Mouse (Mus musculus): ENCODE measurements around the gene Zfp870. TPM values are rescaled to one million over a fixed set of nuclear protein-coding genes. Genes with fewer than 3 reads are reported as not detected.
A peak's percentile ranks its signal among the peaks of the same experiment; 100 is the strongest.
"Not testable (repeated sequence)": the region's sequence is repeated elsewhere in the genome, so short reads cannot be mapped to it uniquely, and the experiment has no call there.

Gene Zfp870
- polyA plus RNA-seq, 1 experiment from 2014 or later, result 2.7 TPM

GRCm38 (mm10) chr17:32890852-32891238 lies 597 bp downstream of the Zfp870 start:
- H3K36me3 ChIP-seq (ENCODE audit: inconsistent target), result no peaks in the 10 kb centered on the region
- WGBS (ENCODE audit: missing documents), result 5% methylated on average over 11 of the region's 11 CpGs
- peak overlapping the region; percentile 38; the same call in 1 of the 2 replicates for H3K27ac ChIP-seq
- peak overlapping the region; percentile 91 for H3K4me3 ChIP-seq (ENCODE audit: inconsistent target)
- peaks cover 21% of the 10 kb centered on the region; the same call in 1 of the 2 replicates for H3K79me2 ChIP-seq (ENCODE audit: inconsistent target)

- H3K27ac ChIP-seq, result no peak overlapping the region
- H3K79me2 ChIP-seq (ENCODE audit: inconsistent target), result peaks cover 21% of the 10 kb centered on the region; the same call in 1 of the 2 replicates
- WGBS (ENCODE audit: missing documents), result 95% methylated on average over 6 of the region's 6 CpGs
- H3K4me3 ChIP-seq (ENCODE audit: inconsistent target), result no peak overlapping the region
- H3K36me3 ChIP-seq (ENCODE audit: inconsistent target), result peaks cover 6% of the 10 kb centered on the region; the same call in 1 of the 2 replicates
These were observed 1.8 kb downstream of the Zfp870 start for GRCm38 (mm10) chr17:32889611-32890010.

GRCm38 (mm10) chr17:32880320-32881218 lies 10.9 kb downstream of the Zfp870 start:
- Histone ChIP-seq H3K4me3 (ENCODE audit: inconsistent target) (no peak overlapping the region), H3K79me2 (ENCODE audit: inconsistent target) (no peaks in the 10 kb centered on the region), H3K36me3 (ENCODE audit: inconsistent target) (peaks cover 24% of the 10 kb centered on the region; the same call in 1 of the 2 replicates), H3K27ac (no peak overlapping the region)
- 95% methylated on average over 14 of the region's 14 CpGs for WGBS (ENCODE audit: missing documents)

- H3K27ac ChIP-seq, result no peak overlapping the region
- whole genome bisulfite sequencing (ENCODE audit: missing documents), result 98% methylated on average over 11 of the region's 11 CpGs
- no peaks in the 10 kb centered on the region for H3K79me2 ChIP-seq (ENCODE audit: inconsistent target)
- H3K4me3 ChIP-seq (ENCODE audit: inconsistent target), result no peak overlapping the region
- H3K36me3 ChIP-seq (ENCODE audit: inconsistent target), result peaks cover 9% of the 10 kb centered on the region; the same call in 1 of the 2 replicates
These were observed 12.7 kb downstream of the Zfp870 start for GRCm38 (mm10) chr17:32878773-32879172.

GRCm38 (mm10) chr17:32877471-32878171 lies 13.8 kb downstream of the Zfp870 start:
- 26% methylated on average over 22 of the region's 22 CpGs for WGBS (ENCODE audit: missing documents)
- Histone ChIP-seq H3K36me3 (ENCODE audit: inconsistent target) (no peaks in the 10 kb centered on the region), H3K79me2 (ENCODE audit: inconsistent target) (no peaks in the 10 kb centered on the region), H3K27ac (no peak overlapping the region), H3K4me3 (ENCODE audit: inconsistent target) (no peak overlapping the region)

GRCm38 (mm10) chr17:32872696-32873095 lies 18.7 kb downstream of the Zfp870 start:
- H3K4me3 ChIP-seq (ENCODE audit: inconsistent target), result no peak overlapping the region
- 73% methylated on average over 5 of the region's 5 CpGs for WGBS (ENCODE audit: missing documents)
- H3K27ac ChIP-seq, result no peak overlapping the region
- no peaks in the 10 kb centered on the region for H3K36me3 ChIP-seq (ENCODE audit: inconsistent target)
- H3K79me2 ChIP-seq (ENCODE audit: inconsistent target), result no peaks in the 10 kb centered on the region

DNA sequence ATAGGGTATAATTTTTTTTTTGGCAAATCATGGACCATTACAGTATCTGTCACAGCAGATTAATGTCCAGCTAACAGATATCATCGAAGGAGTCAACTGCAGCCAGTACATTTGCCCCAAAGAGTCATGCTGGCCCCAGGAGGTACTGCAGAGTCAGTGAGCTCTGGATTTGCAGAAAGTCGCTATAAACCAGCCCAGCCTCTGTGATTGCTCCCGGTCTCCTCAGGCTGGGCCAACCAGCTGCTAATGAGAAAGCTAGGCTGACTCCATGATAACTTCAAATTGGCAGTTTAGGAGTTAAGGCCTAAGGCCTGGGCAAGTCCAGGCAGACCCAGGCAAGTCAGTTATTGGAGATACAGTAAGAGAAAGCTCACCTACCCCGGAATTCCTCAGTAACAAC lies 19.4 kb downstream of the Zfp870 start:
- Histone ChIP-seq H3K79me2 (ENCODE audit: inconsistent target) (no peaks in the 10 kb centered on the region), H3K36me3 (ENCODE audit: inconsistent target) (no peaks in the 10 kb centered on the region), H3K27ac (no peak overlapping the region), H3K4me3 (ENCODE audit: inconsistent target) (no peak overlapping the region)
- WGBS (ENCODE audit: missing documents), result 91% methylated on average over 4 of the region's 4 CpGs

- Histone ChIP-seq H3K27ac (no peak overlapping the region), H3K4me3 (ENCODE audit: inconsistent target) (no peak overlapping the region), H3K36me3 (ENCODE audit: inconsistent target) (no peaks in the 10 kb centered on the region), H3K79me2 (ENCODE audit: inconsistent target) (no peaks in the 10 kb centered on the region)
- WGBS (ENCODE audit: missing documents), result 100% methylated on average over 1 of the region's 1 CpGs
These were observed 20.0 kb downstream of the Zfp870 start for GRCm38 (mm10) chr17:32871483-32871882.

GRCm38 (mm10) chr17:32867266-32867665 lies 24.2 kb downstream of the Zfp870 start:
- not testable (repeated sequence) for H3K79me2 ChIP-seq (ENCODE audit: inconsistent target); H3K27ac ChIP-seq; H3K4me3 ChIP-seq (ENCODE audit: inconsistent target); H3K36me3 ChIP-seq (ENCODE audit: inconsistent target)
- 36% methylated on average over 2 of the region's 7 CpGs for WGBS (ENCODE audit: missing documents)

DNA sequence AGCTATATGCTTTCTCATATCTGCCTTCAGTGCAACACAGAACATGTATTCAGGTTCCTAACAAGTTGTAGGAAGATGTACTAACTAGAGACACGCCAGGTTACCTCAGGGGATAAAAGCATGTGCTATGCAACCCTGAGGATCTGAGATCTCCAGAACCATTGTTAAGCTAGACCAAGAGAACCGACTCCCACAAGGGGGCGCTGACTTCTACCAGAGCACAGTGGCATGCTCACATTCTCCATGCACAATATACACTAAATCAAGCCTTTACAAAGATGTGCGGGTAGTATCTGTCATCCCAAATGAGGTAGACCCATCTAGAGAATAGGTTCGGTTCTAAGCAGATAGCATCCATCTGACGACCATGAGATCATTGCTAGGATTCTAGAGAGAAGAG lies 34.7 kb downstream of the Zfp870 start:
- H3K79me2 ChIP-seq (ENCODE audit: inconsistent target); H3K27ac ChIP-seq; H3K4me3 ChIP-seq (ENCODE audit: inconsistent target); H3K36me3 ChIP-seq (ENCODE audit: inconsistent target): not testable (repeated sequence)
- no CpG with 5 or more reads among the region's 6 CpGs for WGBS (ENCODE audit: missing documents)

DNA sequence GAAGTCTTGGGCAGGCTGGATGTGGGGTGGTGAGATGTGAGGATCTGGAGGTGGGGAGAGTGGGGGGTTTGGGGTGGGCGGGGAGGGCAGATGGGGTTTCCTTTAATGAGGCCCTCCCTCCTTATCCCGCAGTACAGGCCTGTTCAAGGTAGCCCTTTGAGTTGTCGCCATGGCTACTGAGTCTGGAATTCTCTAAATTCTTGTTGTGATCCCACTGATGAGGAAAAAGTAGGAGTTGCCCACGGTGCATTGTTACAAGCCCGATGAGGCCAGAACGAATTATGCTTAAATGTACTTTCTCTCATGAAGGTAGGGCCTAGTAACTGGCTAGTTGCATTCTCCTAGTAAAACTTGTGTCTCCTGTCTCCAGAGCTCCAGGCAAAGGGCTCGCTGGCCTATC lies 39.9 kb downstream of the Zfp870 start:
- Histone ChIP-seq H3K36me3 (ENCODE audit: inconsistent target) (no peaks in the 10 kb centered on the region), H3K4me3 (ENCODE audit: inconsistent target) (no peak overlapping the region), H3K27ac (no peak overlapping the region), H3K79me2 (ENCODE audit: inconsistent target) (no peaks in the 10 kb centered on the region)
- 86% methylated on average over 7 of the region's 7 CpGs for WGBS (ENCODE audit: missing documents)

- H3K79me2 ChIP-seq (ENCODE audit: inconsistent target), result no peaks in the 10 kb centered on the region
- H3K27ac ChIP-seq, result no peak overlapping the region
- 91% methylated on average over 2 of the region's 2 CpGs for WGBS (ENCODE audit: missing documents)
- no peaks in the 10 kb centered on the region for H3K36me3 ChIP-seq (ENCODE audit: inconsistent target)
- H3K4me3 ChIP-seq (ENCODE audit: inconsistent target), result no peak overlapping the region
These were observed 50.1 kb downstream of the Zfp870 start for GRCm38 (mm10) chr17:32841388-32841787.

DNA sequence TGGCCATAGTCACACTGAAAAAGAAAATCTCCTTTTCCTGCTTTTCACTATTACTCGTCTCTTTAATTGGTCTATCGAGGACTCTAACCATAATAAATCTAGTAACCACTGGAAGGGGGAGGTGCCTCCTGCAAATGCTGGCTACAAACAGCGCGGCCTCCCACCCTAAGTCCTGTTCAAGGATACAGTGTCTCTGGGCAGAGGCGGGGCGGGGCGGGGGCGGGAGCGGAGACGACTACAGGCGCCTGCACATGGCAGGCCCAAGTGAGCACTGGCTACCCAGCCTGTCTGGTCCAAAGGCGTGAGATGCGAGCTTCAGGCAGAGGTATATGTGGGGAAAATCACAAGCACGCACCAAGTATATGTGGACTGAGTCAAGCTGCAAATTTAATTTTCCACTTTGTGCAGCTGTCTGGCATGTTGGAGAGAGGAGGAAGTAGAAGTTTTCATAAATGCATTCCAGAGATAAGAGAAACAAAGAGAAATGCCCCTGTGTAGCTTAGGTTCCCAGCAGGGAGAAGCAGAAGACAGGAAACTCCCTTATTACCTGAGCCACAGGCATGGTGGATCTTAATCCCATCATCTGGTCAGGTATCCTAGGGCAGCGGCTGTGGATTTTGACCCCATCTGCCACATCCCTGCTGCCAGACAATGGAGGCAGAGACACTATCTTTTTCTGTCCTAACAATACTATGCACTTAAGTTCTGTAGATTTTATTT lies 52.2 kb downstream of the Zfp870 start:
- Histone ChIP-seq H3K4me3 (ENCODE audit: inconsistent target) (no peak overlapping the region), H3K79me2 (ENCODE audit: inconsistent target) (no peaks in the 10 kb centered on the region), H3K27ac (no peak overlapping the region), H3K36me3 (ENCODE audit: inconsistent target) (no peaks in the 10 kb centered on the region)
- 57% methylated on average over 15 of the region's 15 CpGs for WGBS (ENCODE audit: missing documents)

DNA sequence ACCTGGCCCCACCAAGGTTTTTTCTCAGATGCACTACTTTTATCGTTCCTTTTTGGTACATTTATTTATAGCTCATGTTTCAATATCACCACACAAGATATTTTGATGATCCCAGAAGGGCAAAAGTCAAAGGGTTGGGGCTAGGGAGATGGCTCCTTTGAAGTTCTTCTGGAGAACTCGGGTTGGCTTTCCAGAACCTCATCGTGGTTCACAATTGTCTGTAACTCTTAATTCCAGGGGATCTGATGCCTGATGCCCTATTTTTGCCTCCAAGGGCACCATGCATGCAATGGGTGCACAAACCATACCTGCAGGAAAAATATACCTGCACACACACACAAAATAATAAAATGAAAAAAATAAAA lies 61.0 kb downstream of the Zfp870 start:
- H3K27ac ChIP-seq, result no peak overlapping the region
- peak overlapping the region; percentile 65 for H3K4me3 ChIP-seq (ENCODE audit: inconsistent target)
- peaks cover 31% of the 10 kb centered on the region for H3K79me2 ChIP-seq (ENCODE audit: inconsistent target)
- no peaks in the 10 kb centered on the region for H3K36me3 ChIP-seq (ENCODE audit: inconsistent target)
- WGBS (ENCODE audit: missing documents), result 43% methylated on average over 3 of the region's 3 CpGs

All from macrophage (primary cell).